Mouse (Mus musculus): ENCODE results near the gene Thbs3.

- TF ChIP-seq CTCF (IDR thresholded peaks at IDR 0.05; ENCODE audit: low read depth) (no peak), EP300 (IDR thresholded peaks at IDR 0.05; ENCODE audit: low read depth) (no peak)
These were observed 53.9 kb downstream of the Thbs3 start for GRCm38 (mm10) chr3:89268916-89269315.
